ENCODE assay signal across 23 mouse cellular contexts in the genomic region with DNA sequence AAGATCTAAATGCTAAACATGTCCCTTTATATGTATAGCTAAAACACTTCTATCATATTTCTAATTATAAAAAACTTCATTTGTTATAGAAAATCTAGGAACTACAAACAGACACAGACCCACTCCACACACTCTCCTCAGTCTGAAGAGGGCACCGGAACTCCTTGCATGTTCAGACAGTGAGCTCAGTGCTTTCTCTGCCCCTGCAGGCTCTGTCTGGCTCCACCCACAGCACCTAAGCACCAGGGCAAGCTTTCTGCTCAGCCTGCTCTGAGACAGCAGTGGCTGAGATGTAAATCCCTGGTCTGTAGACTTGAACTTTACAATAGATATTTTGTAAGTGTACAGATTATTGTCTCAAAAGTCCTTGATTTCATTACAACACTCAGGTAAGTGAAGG. TPM values are rescaled to one million over a fixed set of nuclear protein-coding genes. Genes with fewer than 3 reads are reported as not detected.
DNase-seq lines count a peak whose midpoint lies in the region; ATAC-seq lines count a peak whose summit lies in the region.
"Had no signal": no experiment of that assay in that cellular context is flagged by ENCODE, and none has a peak within 500 bp of the region (broad histone marks: within the 10 kb centered on the region; RNA-seq: fewer than 3 reads in every experiment).

No protein-coding gene starts in this region.

- H3K9me3 ChIP-seq in heart, embryonic 13.5 days = no peaks in the 10 kb centered on the region
- no peaks in the 10 kb centered on the region for H3K9me3 ChIP-seq in neural tube, embryonic 15.5 days (replicated peaks)
- H3K9me3 ChIP-seq: forebrain, embryonic 12.5 days; limb, embryonic 12.5 days; neural tube, embryonic 13.5 days had no signal

- no peaks in the 10 kb centered on the region for H3K27me3 ChIP-seq in heart, embryonic 13.5 days (replicated peaks)
- no peaks in the 10 kb centered on the region for H3K27me3 ChIP-seq in neural tube, embryonic 15.5 days (replicated peaks)
- H3K27me3 ChIP-seq: forebrain, embryonic 12.5 days; limb, embryonic 12.5 days; neural tube, embryonic 13.5 days had no signal

- 0 out of 2 replicates have a peak overlapping the region, but pooled peaks have one; percentile 0 for H3K9ac ChIP-seq in heart, embryonic 13.5 days
- H3K9ac ChIP-seq in neural tube, embryonic 15.5 days (replicated peaks) = no peak overlapping the region
- H3K9ac ChIP-seq: forebrain, embryonic 12.5 days; limb, embryonic 12.5 days; neural tube, embryonic 13.5 days had no signal

- ATAC-seq in heart, embryonic 13.5 days (ENCODE audit: extremely low read depth, insufficient number of reproducible peaks, low FRiP score, low TSS enrichment) = no peak
- 0 out of 2 replicates have a peak, but pooled peaks have one; percentile 26 for ATAC-seq in megakaryocyte progenitor cell, adult 5-6 weeks (replicated peaks; ENCODE audit: poor library complexity)
- ATAC-seq in neural tube, embryonic 15.5 days (ENCODE audit: low FRiP score) = no peak

- 32% methylated on average over 1 of the region's 1 CpGs for WGBS in heart, embryonic 13.5 days
- WGBS in neural tube, embryonic 15.5 days = 81% methylated on average over 1 of the region's 1 CpGs

- H3K36me3 ChIP-seq in heart, embryonic 13.5 days = peaks cover 53% of the 10 kb centered on the region
- peaks cover 51% of the 10 kb centered on the region for H3K36me3 ChIP-seq in neural tube, embryonic 15.5 days

- no peak for DNase-seq in heart, postnatal 14 days
- peak; percentile 15 to 45 for DNase-seq in urinary bladder, adult 18-20 months (ENCODE audit: low spot score in 2 of 2)
- no peak for DNase-seq in urinary bladder, postnatal 4 days (ENCODE audit: low spot score in 2 of 2)
- peak; percentile 20 for DNase-seq in gonadal fat pad, adult 2 months (ENCODE audit: low read depth)
- DNase-seq in thymus, postnatal 4 days = no peak
- DNase-seq: B cell, adult 2 months; cerebellum, adult 9-10 months; gastrocnemius, postnatal 25 days; kidney, adult 8-10 months; kidney, postnatal 25 days; right cerebral cortex, postnatal 25 days; thymus, postnatal 36 days had no signal

- H3K4me2 ChIP-seq in heart, embryonic 13.5 days = no peak overlapping the region
- no peak overlapping the region for H3K4me2 ChIP-seq in neural tube, embryonic 15.5 days
- H3K4me2 ChIP-seq: forebrain, embryonic 12.5 days; limb, embryonic 12.5 days; midbrain, embryonic 11.5 days; neural tube, embryonic 13.5 days had no signal

- intact Hi-C loops in heart, postnatal 14 days (cut with DNase I) = loop anchor here (5.0 kb wide), 1 partner anchor 129 kb away; no protein-coding TSS in a partner anchor

- peak overlapping the region; percentile 71 for H3K27ac ChIP-seq in heart, embryonic 13.5 days (replicated peaks)
- H3K27ac ChIP-seq in neural tube, embryonic 15.5 days (replicated peaks) = no peak overlapping the region
- H3K27ac ChIP-seq: forebrain, embryonic 12.5 days; limb, embryonic 12.5 days; neural tube, embryonic 13.5 days had no signal

- no peak overlapping the region for H3K4me3 ChIP-seq in heart, embryonic 13.5 days
- no peak overlapping the region for H3K4me3 ChIP-seq in neural tube, embryonic 15.5 days (replicated peaks)
- H3K4me3 ChIP-seq: forebrain, embryonic 12.5 days; limb, embryonic 12.5 days; neural tube, embryonic 13.5 days had no signal

- H3K4me1 ChIP-seq in heart, embryonic 13.5 days = peaks cover 40% of the 10 kb centered on the region
- no peaks in the 10 kb centered on the region for H3K4me1 ChIP-seq in neural tube, embryonic 15.5 days
- H3K4me1 ChIP-seq: forebrain, embryonic 12.5 days; limb, embryonic 12.5 days; neural tube, embryonic 13.5 days had no signal

RNA-seq across cellular contexts. Expression of a gene that starts 11.6 kb away (rescaled TPM):
- polyA plus RNA-seq in heart, embryonic 13.5 days (2015; fragmentation: Nextera tagmentation; extraction: Ambion mirVana) = 0.17 and 1.1 TPM in 2 replicates
- total RNA-seq in heart, postnatal 14 days (2021) = under 1 TPM in 1 of 2 experiments, not detected in 1; 0.81 TPM
- polyA plus RNA-seq in gonadal fat pad, adult 2 months (2012; rRNA removed) = 0.19 and 0.27 TPM in 2 replicates
- total RNA-seq in megakaryocyte progenitor cell, adult 5-6 weeks (2015) = not detected in 2 replicates
- total RNA-seq in megakaryocyte progenitor cell, adult 5-6 weeks (2017) = not detected in 2 replicates
- polyA plus RNA-seq in neural tube, embryonic 15.5 days (2015; fragmentation: Nextera tagmentation; extraction: Ambion mirVana) = 0.13 and 0.40 TPM in 2 replicates
- total RNA-seq: adrenal gland, postnatal 4 days; gastrocnemius, postnatal 25 days; hematopoietic stem cell, adult 5-6 weeks; left cerebral cortex, adult 8-10 months had no signal
- polyA plus RNA-seq: forebrain, embryonic 12.5 days; limb, embryonic 12.5 days; liver, embryonic 16.5 days; midbrain, embryonic 11.5 days had no signal

RNA-seq across cellular contexts. Expression of a gene that starts 28.9 kb away (rescaled TPM):
- polyA plus RNA-seq in heart, embryonic 13.5 days (2015; fragmentation: Nextera tagmentation; extraction: Ambion mirVana) = 30.7 TPM in 2 replicates
- 10 to 100 TPM; 16.6 to 19.7 TPM for total RNA-seq in heart, postnatal 14 days (2021)
- 24.3 and 26.5 TPM in 2 replicates for polyA plus RNA-seq in gonadal fat pad, adult 2 months (2012; rRNA removed)
- 66.8 and 71.3 TPM in 2 replicates for total RNA-seq in megakaryocyte progenitor cell, adult 5-6 weeks (2015)
- total RNA-seq in megakaryocyte progenitor cell, adult 5-6 weeks (2017) = 113 and 115 TPM in 2 replicates
- polyA plus RNA-seq in neural tube, embryonic 15.5 days (2015; fragmentation: Nextera tagmentation; extraction: Ambion mirVana) = 36.7 and 39.2 TPM in 2 replicates

RNA-seq across cellular contexts. Expression of a gene that starts 31.1 kb away (rescaled TPM):
- polyA plus RNA-seq in heart, embryonic 13.5 days (2015; fragmentation: Nextera tagmentation; extraction: Ambion mirVana) = 16.8 and 17.9 TPM in 2 replicates
- 10 to 100 TPM; 13.1 to 14.4 TPM for total RNA-seq in heart, postnatal 14 days (2021)
- 16.9 and 20.3 TPM in 2 replicates for polyA plus RNA-seq in gonadal fat pad, adult 2 months (2012; rRNA removed)
- 30.3 and 31.9 TPM in 2 replicates for total RNA-seq in megakaryocyte progenitor cell, adult 5-6 weeks (2015)
- total RNA-seq in megakaryocyte progenitor cell, adult 5-6 weeks (2017) = 23.0 and 24.7 TPM in 2 replicates
- 15.4 and 19.2 TPM in 2 replicates for polyA plus RNA-seq in neural tube, embryonic 15.5 days (2015; fragmentation: Nextera tagmentation; extraction: Ambion mirVana)

RNA-seq across cellular contexts. Expression of a gene that starts 39.2 kb away (rescaled TPM):
- polyA plus RNA-seq in heart, embryonic 13.5 days (2015; fragmentation: Nextera tagmentation; extraction: Ambion mirVana) = 13.4 and 15.1 TPM in 2 replicates
- total RNA-seq in heart, postnatal 14 days (2021) = 10 to 100 TPM; 14.7 to 17.6 TPM
- 19.0 and 23.6 TPM in 2 replicates for polyA plus RNA-seq in gonadal fat pad, adult 2 months (2012; rRNA removed)
- total RNA-seq in megakaryocyte progenitor cell, adult 5-6 weeks (2015) = 1.1 and 1.2 TPM in 2 replicates
- total RNA-seq in megakaryocyte progenitor cell, adult 5-6 weeks (2017) = 0.33 TPM in 1 of 2 replicates, not detected in the other
- 21.2 and 21.5 TPM in 2 replicates for polyA plus RNA-seq in neural tube, embryonic 15.5 days (2015; fragmentation: Nextera tagmentation; extraction: Ambion mirVana)

RNA-seq across cellular contexts. Expression of a gene that starts 50.7 kb away (rescaled TPM):
- polyA plus RNA-seq in heart, embryonic 13.5 days (2015; fragmentation: Nextera tagmentation; extraction: Ambion mirVana) = 88.4 and 104 TPM in 2 replicates
- total RNA-seq in heart, postnatal 14 days (2021) = 10 to 100 TPM; 45.5 to 46.5 TPM
- polyA plus RNA-seq in gonadal fat pad, adult 2 months (2012; rRNA removed) = 142 and 189 TPM in 2 replicates
- total RNA-seq in megakaryocyte progenitor cell, adult 5-6 weeks (2015) = 65.5 and 87.8 TPM in 2 replicates
- total RNA-seq in megakaryocyte progenitor cell, adult 5-6 weeks (2017) = 51.4 and 53.7 TPM in 2 replicates
- polyA plus RNA-seq in neural tube, embryonic 15.5 days (2015; fragmentation: Nextera tagmentation; extraction: Ambion mirVana) = 145 and 147 TPM in 2 replicates

Comparison
In these comparisons a context has a peak if more than half of its experiments do, and no peak if none do; other contexts are left out.
1. DNase-seq: peak in urinary bladder, adult 18-20 months (2 of 2) and gonadal fat pad, adult 2 months (single experiment); none in heart, postnatal 14 days (0 of 2), urinary bladder, postnatal 4 days (0 of 2) and thymus, postnatal 4 days (single experiment).